ENCODE assay signal across 23 mouse cellular contexts in genomic region chr9:35459594-35459993, GRCm38 (mm10). TPM values are rescaled to one million over a fixed set of nuclear protein-coding genes. Genes with fewer than 3 reads are reported as not detected.
DNase-seq lines count a peak whose midpoint lies in the region; ATAC-seq lines count a peak whose summit lies in the region.
"Had no signal": no experiment of that assay in that cellular context is flagged by ENCODE, and none has a peak within 500 bp of the region (broad histone marks: within the 10 kb centered on the region; RNA-seq: fewer than 3 reads in every experiment).

No protein-coding gene starts in this region.

- no peak for DNase-seq in kidney, postnatal 4 days
- DNase-seq in thymus, postnatal 4 days: peak; percentile 10
- no peak for DNase-seq in thymus, postnatal 10 days (ENCODE audit: low spot score in 2 of 2)
- peak; percentile 52 for DNase-seq in induced T-regulatory cell, adult 2 months (ENCODE audit: low read depth)
- no peak for DNase-seq in retina, embryonic 14.5 days (ENCODE audit: low spot score)
- DNase-seq: adrenal gland, postnatal 14 days; cerebellum, adult 11-12 months; cerebellum, adult 9-10 months; cerebellum, postnatal 36 days; forebrain, postnatal 0 days; gastrocnemius, postnatal 14 days; heart, postnatal 4 days had no signal

- H3K4me3 ChIP-seq in kidney, embryonic 16.5 days (ENCODE audit: low read length): no peak overlapping the region
- no peak overlapping the region for H3K4me3 ChIP-seq in neural tube, embryonic 15.5 days (replicated peaks)
- H3K4me3 ChIP-seq: embryonic facial prominence, embryonic 10.5 days; forebrain, embryonic 13.5 days; heart, embryonic 12.5 days; hindbrain, embryonic 12.5 days had no signal

- ATAC-seq in kidney, embryonic 16.5 days (ENCODE audit: low FRiP score, low TSS enrichment): peak; percentile 51; the same call in 1 of the 2 replicates
- no peak for ATAC-seq in neural tube, embryonic 15.5 days (ENCODE audit: low FRiP score)
- ATAC-seq: forebrain, embryonic 13.5 days; forebrain, postnatal 0 days; hindbrain, embryonic 16.5 days had no signal

- peaks cover 25% of the 10 kb centered on the region for H3K36me3 ChIP-seq in kidney, embryonic 16.5 days (ENCODE audit: insufficient read depth, low read length)
- peaks cover 33% of the 10 kb centered on the region for H3K36me3 ChIP-seq in neural tube, embryonic 15.5 days
- H3K36me3 ChIP-seq: G1E had no signal

- H3K4me2 ChIP-seq in kidney, embryonic 16.5 days (replicated peaks; ENCODE audit: low read depth, low read length): no peak overlapping the region
- no peak overlapping the region for H3K4me2 ChIP-seq in neural tube, embryonic 15.5 days
- H3K4me2 ChIP-seq: forebrain, embryonic 13.5 days; heart, embryonic 12.5 days; hindbrain, embryonic 12.5 days had no signal

- no peaks in the 10 kb centered on the region for H3K9me3 ChIP-seq in kidney, embryonic 16.5 days (ENCODE audit: low read length)
- no peaks in the 10 kb centered on the region for H3K9me3 ChIP-seq in neural tube, embryonic 15.5 days (replicated peaks)
- H3K9me3 ChIP-seq: embryonic facial prominence, embryonic 10.5 days; forebrain, embryonic 13.5 days; G1E; heart, embryonic 12.5 days; hindbrain, embryonic 12.5 days had no signal

- WGBS in kidney, embryonic 16.5 days: 47% methylated on average over 8 of the region's 8 CpGs
- WGBS in neural tube, embryonic 15.5 days: 73% methylated on average over 8 of the region's 8 CpGs

- H3K27me3 ChIP-seq in kidney, embryonic 16.5 days (ENCODE audit: insufficient read depth, low read length): no peaks in the 10 kb centered on the region
- H3K27me3 ChIP-seq in neural tube, embryonic 15.5 days (replicated peaks): no peaks in the 10 kb centered on the region
- H3K27me3 ChIP-seq: forebrain, embryonic 13.5 days; heart, embryonic 12.5 days; hindbrain, embryonic 12.5 days had no signal

- H3K27ac ChIP-seq in kidney, embryonic 16.5 days (ENCODE audit: low read length): no peak overlapping the region
- H3K27ac ChIP-seq in neural tube, embryonic 15.5 days (replicated peaks): no peak overlapping the region
- H3K27ac ChIP-seq: embryonic facial prominence, embryonic 10.5 days; forebrain, embryonic 13.5 days; hindbrain, embryonic 12.5 days had no signal

- H3K9ac ChIP-seq in kidney, embryonic 16.5 days (replicated peaks; ENCODE audit: low read length): no peak overlapping the region
- no peak overlapping the region for H3K9ac ChIP-seq in neural tube, embryonic 15.5 days (replicated peaks)
- H3K9ac ChIP-seq: forebrain, embryonic 13.5 days; forebrain, postnatal 0 days; heart, embryonic 12.5 days; hindbrain, embryonic 12.5 days had no signal

- H3K4me1 ChIP-seq in kidney, embryonic 16.5 days (ENCODE audit: insufficient read depth, low read length): no peaks in the 10 kb centered on the region
- H3K4me1 ChIP-seq in neural tube, embryonic 15.5 days: no peaks in the 10 kb centered on the region
- H3K4me1 ChIP-seq: embryonic facial prominence, embryonic 10.5 days; forebrain, embryonic 13.5 days; hindbrain, embryonic 12.5 days had no signal

RNA-seq across cellular contexts. Expression of gene Cdon, which starts 38.7 kb away (rescaled TPM):
- 3.8 and 4.2 TPM in 2 replicates for polyA plus RNA-seq in kidney, embryonic 16.5 days (2015; fragmentation: Nextera tagmentation; extraction: Ambion mirVana)
- polyA plus RNA-seq in neural tube, embryonic 15.5 days (2015; fragmentation: Nextera tagmentation; extraction: Ambion mirVana): 3.3 and 3.6 TPM in 2 replicates

RNA-seq across cellular contexts. Expression of gene Gm1113, which starts 58.5 kb away (rescaled TPM):
- polyA plus RNA-seq in kidney, embryonic 16.5 days (2015; fragmentation: Nextera tagmentation; extraction: Ambion mirVana): not detected in 2 replicates
- not detected in 2 replicates for polyA plus RNA-seq in neural tube, embryonic 15.5 days (2015; fragmentation: Nextera tagmentation; extraction: Ambion mirVana)
- polyA plus RNA-seq: embryonic facial prominence, embryonic 10.5 days; embryonic facial prominence, embryonic 14.5 days; forebrain, embryonic 13.5 days; forebrain, postnatal 0 days; G1E; gonadal fat pad, adult 2 months; heart, embryonic 12.5 days; heart, embryonic 16.5 days; hindbrain, embryonic 12.5 days; hindbrain, embryonic 16.5 days had no signal

Comparison
In these comparisons a context has a peak if more than half of its experiments do, and no peak if none do; other contexts are left out.
1. DNase-seq: peak in thymus, postnatal 4 days (single experiment) and induced T-regulatory cell, adult 2 months (single experiment); none in kidney, postnatal 4 days (0 of 2), thymus, postnatal 10 days (0 of 2) and retina, embryonic 14.5 days (single experiment).